Comparison of ENCODE assay signal across 17 mouse cellular contexts in the genomic region with DNA sequence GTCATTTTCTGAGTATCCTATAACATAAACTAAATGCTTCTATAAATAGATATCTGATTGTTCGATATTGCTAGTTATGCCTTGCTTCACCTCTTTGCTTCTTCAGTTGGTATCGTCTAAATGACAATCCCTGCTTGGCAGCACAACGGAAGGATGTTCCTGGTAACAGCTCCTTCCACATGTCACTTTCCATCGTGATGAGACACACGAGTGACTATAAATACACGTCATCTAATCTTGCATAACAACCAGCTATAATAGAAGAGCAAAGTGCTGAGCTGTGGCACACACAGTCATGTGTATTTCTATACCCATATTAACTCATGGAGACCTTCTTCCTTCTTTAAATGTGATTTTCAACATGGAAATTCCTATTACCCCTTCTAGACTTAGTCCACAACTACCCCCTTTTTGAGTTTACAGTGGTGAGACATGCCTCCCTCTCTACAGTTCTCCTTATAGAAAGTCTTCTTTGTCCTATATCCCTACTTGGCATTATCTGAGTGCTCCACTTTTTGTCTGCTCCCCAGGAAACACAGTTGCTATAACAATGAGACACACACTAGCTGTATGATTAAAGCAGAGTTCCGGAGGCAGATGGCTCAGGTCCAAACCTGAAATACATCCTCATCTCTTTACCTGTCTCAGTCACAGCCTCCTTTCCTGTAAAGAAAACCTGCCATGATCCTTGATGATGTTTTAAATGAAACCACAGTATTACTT. TPM values are rescaled to one million over a fixed set of nuclear protein-coding genes. Genes with fewer than 3 reads are reported as not detected.
"Had no signal": no experiment of that assay in that cellular context is flagged by ENCODE, and none has a peak within 500 bp of the region (broad histone marks: within the 10 kb centered on the region; RNA-seq: fewer than 3 reads in every experiment).

No protein-coding gene starts in this region.

- H3K27me3 ChIP-seq: liver, embryonic 15.5 days; neural tube, embryonic 12.5 days; stomach, embryonic 15.5 days had no signal

- H3K27ac ChIP-seq: limb, embryonic 10.5 days; liver, embryonic 15.5 days; neural tube, embryonic 12.5 days; stomach, embryonic 15.5 days had no signal

- H3K4me2 ChIP-seq: liver, embryonic 11.5 days; liver, embryonic 15.5 days; neural tube, embryonic 12.5 days; stomach, embryonic 15.5 days had no signal

- DNase-seq: kidney, adult 11 months; kidney, postnatal 10 days; kidney, postnatal 4 days; lung, adult 2 months; lung, postnatal 36 days; midbrain, embryonic 14.5 days; thymus, adult 2 months; thymus, postnatal 25 days had no signal

- H3K4me3 ChIP-seq: limb, embryonic 10.5 days; liver, embryonic 15.5 days; neural tube, embryonic 12.5 days; stomach, embryonic 15.5 days had no signal

- H3K36me3 ChIP-seq: limb, embryonic 10.5 days; liver, embryonic 15.5 days; neural tube, embryonic 12.5 days; stomach, embryonic 15.5 days had no signal

- H3K9ac ChIP-seq: liver, embryonic 15.5 days; neural tube, embryonic 12.5 days; stomach, embryonic 15.5 days had no signal

- H3K4me1 ChIP-seq: limb, embryonic 10.5 days; liver, embryonic 15.5 days; neural tube, embryonic 12.5 days; stomach, embryonic 15.5 days had no signal

- H3K9me3 ChIP-seq: limb, embryonic 10.5 days; liver, embryonic 15.5 days; neural tube, embryonic 12.5 days; stomach, embryonic 15.5 days had no signal

- ATAC-seq: lung, postnatal 0 days had no signal

RNA-seq across cellular contexts. Expression of gene Grem2, which starts 8.0 kb away (rescaled TPM):
- total RNA-seq: megakaryocyte progenitor cell, adult 5-6 weeks; monocyte, adult 5-6 weeks; neutrophil, adult 5-6 weeks had no signal
